Mouse (Mus musculus): ENCODE measurements around the gene Micall1. TPM values are rescaled to one million over a fixed set of nuclear protein-coding genes. Genes with fewer than 3 reads are reported as not detected.

The Micall1 gene
- total RNA-seq, 2 experiments from 2014 or later: 22.2 to 26.8 TPM

DNA sequence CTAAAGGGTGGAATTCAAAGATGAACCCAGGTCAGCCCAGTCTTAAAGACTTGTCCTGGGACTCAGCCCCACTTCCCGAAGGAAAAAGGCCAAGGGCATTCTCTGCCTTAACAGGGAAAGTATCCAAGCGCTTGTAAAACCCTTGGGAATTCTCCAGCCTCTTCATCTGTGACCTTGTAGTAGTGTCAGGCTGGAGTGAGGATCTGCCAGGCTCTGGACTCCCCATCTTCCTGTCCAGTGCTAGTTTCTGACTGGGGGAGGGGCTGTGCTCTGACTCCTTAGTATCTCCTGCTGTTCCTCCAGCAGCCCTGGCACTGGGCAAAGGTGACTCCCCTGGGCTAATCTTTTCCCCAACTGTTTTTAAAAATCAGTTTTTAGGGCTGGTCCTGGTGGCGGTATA is 12.1 kb upstream of the Micall1 start:
- DNase-seq (ENCODE audit: low spot score in 2 of 2): no peak

DNA sequence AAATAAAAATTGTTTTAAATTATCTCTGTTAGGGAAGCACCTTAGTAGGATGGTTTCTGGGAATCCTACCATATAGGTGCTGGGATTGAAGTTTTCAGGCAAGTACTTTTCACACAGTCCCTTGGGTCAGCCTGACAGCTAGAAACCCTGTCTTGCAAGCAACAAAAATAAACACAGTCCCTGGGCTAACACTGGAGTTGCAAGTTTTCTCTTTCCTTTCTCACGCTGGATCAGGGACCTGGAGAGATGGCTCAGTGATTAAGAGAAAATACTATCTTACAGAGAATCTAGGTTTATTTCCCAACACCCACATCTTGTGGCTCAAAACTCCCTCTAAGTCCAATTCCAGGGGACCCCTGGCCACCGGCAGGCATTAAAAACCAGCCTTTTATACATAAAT is 11.6 kb upstream of the Micall1 start:
- DNase-seq (ENCODE audit: low spot score in 2 of 2): no peak

DNA sequence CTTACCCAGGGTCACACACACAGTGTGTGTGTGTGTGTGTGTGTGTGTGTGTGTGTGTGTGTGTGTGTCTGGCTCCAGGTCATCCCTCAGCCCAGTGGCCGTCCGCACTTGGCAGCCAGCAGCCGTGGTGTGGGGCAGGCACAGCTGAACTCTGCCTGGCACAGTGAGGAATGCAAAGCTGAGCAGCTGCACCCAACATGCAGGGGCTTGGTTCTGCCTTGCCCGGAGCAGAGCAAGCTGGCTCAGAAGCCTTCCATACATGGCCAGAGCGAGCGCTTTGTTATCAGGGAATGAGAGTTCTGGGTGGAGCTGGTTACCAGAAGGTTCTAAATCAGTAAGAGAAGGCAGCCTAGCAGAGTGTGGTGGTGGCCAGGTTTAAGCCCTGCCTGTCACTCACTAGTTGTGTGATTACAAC is 11.1 kb upstream of the Micall1 start:
- peak; percentile 24 to 26 for DNase-seq (ENCODE audit: low spot score in 2 of 2)

DNA sequence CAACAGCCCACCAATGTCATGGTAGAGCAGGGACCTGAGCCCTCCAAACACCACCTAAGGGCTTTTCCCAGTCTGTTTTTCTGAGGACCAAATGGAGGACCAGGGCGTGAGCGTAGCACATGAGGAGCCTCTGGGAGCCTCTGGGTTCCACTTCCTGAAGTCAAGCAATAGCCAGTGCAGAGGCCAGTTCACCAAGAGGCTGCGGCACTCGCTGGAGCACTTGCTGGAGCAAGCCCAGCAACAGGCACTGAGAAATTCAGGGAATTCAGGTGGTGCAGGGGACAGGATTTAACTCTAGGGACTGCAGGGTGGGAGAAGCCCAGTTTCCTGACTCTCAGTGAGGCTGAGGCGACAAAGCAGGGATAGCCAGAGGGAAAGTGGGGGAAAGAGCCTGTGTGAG is 10.5 kb upstream of the Micall1 start:
- no peak for DNase-seq (ENCODE audit: low spot score in 2 of 2)

DNA sequence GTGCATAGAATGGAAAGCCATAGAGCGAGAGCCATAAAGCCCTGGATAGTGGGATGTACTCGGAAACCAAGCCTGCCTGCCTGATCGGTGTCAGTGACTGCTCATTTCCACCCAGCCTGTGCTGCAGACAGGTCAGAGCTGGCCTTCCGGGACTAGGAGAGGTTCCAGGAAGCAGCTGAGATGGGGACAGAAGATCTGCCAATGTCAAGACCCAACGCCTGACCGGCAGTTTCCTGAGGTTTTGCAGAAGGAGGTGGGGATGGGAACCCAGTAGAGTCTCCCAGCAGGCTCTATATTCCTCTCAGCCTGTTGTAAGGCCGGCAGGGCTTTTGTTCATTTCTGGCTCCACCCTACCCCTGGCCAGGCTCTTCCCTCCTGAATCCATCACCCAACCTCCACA is 9.8 kb upstream of the Micall1 start:
- no peak for DNase-seq (ENCODE audit: low spot score in 2 of 2)

DNA sequence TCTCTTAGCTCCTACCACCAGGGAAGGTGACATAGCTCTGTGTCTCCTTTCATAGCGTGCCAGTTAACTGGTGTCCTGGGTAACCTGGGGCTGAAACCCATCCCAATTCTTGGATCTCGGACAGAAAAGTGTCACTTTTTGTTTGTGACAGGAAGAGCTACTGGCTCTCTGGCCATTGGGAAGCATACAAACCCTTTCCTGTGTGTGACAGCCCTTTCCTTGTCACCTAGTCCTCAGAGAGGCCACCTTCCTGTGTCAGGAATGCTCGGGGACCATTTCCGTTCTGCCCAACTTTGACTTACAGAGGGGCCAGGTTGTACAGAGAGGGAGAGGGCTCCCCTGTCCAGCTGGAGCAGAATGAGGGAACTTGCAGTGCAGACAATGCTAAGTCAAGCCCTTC is 9.2 kb upstream of the Micall1 start:
- no peak for DNase-seq (ENCODE audit: low spot score in 2 of 2)

DNA sequence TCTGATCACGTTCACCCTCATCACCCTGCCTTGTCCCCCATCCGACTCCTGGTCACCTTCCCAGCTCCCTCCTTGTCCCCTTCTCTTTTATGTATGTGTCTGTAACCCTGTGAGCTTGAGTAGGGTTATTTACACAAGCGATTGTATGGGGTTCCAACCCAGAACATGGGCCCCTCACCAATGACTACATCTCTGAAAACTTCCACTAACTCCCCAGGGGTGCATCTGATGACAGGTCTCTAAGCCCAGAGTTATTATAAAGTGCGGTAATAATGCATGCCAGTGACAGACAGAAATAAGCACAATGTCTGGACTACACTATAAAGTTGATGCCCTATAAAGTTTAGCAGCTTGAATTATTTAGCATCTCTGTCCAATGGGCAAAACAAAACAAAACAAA is 8.3 kb upstream of the Micall1 start:
- no peak for DNase-seq (ENCODE audit: low spot score in 2 of 2)

DNA sequence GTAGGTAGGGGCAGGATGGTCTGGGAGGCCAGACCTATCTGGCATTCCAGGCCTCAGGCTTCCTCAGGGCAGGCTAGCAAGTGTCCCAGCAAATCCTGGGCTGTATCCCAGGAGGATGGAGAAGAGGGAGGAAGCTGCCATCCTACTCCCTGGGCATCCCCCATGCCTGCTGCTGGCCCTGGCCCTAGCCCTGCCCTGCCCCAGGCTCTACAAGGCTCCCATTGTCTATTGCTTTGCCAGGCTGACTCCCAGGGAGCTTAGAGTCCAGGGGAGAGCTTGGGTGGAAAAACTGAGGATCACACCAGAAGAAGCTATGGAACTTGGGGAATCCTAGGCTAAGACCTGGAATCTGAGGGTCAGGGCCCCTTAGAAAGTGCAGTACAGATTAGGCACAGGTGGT is 7.2 kb upstream of the Micall1 start:
- no peak for DNase-seq (ENCODE audit: low spot score in 2 of 2)

DNA sequence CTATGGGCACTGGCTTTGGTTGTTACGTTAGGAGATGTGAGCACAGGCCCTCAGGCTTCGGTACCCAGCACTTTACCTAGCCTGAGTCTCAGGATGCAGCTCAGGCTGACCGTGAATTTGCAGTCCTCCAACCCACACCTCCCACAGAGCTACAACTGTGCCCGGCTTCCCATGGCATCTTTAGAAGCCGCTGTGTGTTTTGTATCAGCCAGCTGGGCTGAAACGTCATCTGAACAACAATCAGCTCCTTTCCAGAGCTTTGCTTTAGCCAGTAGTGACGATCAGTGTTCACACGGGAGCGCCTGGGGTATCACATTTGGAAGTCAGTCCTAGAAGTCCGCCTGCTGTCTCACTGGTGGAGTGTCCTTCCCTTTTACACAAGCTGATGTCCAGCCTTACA is 5.4 kb upstream of the Micall1 start:
- no peak for DNase-seq (ENCODE audit: low spot score in 2 of 2)

DNA sequence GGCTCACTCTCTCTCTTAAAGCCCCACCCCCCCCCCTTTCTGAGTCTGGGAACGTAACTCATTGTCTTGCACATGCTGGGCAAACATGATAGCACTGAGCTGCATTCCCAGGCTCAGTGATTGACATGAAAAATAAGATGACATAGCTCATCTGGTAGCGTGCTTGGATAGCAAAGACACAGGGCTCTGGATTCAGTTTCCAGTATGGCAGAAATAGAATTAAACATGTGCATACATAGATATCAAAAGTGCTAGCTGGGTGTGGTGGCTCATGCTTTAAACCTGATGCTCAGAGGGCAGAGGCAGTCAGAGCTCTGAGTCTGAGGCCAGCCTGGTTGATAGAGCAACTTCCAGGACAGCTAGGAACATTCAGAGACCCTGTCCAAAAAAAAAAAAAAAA is 2.9 kb upstream of the Micall1 start:
- DNase-seq (ENCODE audit: low spot score in 2 of 2): no peak

DNA sequence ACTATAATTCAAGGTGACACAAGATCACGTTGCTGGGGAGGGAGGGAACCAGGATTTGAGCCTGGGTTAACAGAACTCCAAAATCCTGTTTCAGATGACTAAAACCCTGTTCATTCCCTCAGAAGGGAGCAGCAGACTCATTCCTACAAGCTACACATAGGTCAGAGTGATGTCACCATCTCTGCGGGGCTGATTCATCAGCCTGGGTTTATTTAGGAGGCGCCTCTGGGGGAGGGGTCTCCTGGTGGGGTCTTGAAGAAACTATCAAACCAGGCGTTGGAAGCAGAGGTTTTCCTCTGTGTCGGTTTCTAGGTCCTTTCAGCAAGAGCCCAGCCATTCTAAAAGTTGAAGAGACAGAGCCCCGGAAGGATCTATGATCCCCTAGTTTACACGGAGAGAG is 732 bp upstream of the Micall1 start:
- DNase-seq (ENCODE audit: low spot score in 2 of 2): no peak

DNA sequence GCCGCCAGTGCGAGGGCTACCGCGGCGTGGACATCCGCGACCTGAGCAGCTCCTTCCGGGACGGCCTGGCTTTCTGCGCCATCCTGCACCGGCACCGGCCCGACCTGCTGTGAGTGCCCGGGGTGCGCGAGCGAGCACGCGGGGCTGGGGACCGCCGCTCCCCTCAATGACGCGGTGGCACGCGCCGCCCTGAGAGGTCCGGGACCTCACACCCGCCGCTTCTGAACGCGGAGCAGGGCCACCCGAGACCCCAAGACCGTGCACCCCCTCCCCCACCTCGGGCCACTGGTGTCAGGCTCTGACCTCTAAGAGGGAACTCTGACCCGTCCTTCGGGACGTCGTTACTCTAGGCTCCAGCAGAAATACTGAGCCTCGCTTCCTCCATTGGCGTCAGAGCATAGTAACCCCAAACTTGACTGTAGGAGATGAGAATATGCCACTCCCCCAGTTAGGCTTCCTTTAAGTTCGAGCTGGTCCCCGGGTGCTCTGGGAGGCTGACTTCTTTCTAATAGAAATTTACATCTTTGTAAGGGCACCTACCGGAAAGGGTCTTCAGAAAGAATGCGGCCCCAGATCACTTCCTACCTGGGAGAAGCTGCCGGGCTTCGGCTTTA is 730 bp downstream of the Micall1 start:
- DNase-seq (ENCODE audit: low spot score in 2 of 2): peak in 1 of 2 experiments; percentile 31

DNA sequence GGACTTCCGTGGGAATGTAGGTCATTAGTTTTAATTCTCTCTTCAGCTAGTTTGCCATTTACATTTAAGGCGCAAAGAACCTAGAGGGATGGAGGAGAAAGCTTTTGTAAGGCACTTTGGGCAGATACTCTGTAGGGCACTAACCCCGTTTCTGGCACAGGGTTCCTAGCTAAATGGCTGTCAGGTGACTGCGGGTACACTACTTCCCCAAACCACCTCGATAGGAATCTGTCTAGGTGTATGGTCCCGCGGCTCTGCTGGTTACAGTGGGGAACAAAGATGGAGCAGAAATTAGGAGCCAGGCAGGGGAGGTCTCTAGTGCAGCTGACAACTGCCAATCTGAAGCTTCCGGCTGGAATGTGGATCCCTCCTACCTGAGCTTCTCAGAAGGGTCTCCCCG is 1.3 kb downstream of the Micall1 start:
- DNase-seq (ENCODE audit: low spot score in 2 of 2): no peak

DNA sequence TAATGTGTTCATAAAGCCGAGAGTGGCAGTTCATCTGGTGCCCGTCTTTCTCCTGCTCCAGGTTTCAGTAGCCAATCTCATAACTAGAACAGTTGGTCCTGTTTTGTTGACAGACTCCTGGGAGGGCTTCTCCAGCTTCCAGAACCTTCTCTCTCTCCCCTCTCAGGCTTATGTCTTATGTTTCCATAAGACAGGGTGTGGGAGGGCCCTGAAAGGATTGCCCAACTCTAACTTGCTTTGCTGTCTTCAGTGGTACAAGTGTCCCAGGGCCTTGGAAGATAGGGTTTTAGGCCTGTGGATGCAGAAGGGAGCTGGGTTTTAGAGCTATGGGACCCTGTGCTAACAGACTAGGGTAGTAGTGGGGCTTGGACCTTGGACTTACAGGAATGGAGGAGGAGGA is 1.8 kb downstream of the Micall1 start:
- DNase-seq (ENCODE audit: low spot score in 2 of 2): no peak

DNA sequence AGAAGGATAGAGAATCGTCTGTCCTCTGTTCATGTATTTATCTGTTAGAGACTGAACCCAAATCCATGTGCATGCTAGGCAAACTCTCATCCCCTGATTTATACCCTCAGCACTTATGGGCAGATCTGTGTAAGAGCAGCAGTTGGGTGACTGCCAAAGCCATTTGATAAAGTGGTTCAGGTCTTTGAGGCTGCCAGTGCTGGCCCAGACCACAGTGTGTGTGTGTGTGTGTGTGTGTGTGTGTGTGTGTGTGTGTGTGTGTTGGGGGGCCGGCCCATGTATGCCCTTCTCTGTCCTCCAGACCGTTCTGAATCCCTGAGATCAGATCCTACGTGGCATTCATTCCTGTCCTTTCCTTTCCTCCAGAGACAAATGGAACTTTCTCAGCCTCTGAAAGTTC is 3.1 kb downstream of the Micall1 start:
- no peak for DNase-seq (ENCODE audit: low spot score in 2 of 2)

DNA sequence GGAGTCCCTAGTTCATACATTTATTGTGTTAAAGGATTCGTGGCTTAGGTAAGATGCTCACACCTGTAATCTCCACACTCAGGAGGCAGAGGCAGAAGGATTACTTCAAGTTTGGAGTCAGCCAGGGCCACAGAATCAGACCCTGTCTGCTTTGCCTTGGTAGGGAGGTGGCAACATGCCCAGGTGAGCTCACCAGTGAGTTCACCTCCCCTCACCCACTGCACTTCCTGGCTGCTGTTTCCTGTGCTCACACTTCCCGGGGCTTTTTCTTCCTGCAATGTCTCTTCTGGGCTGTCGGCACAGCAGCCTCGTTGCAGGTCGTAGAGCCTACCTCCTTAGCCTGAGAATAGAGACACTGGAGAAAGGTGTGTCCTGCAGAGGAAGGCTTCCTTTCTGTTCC is 6.6 kb downstream of the Micall1 start:
- no peak for DNase-seq (ENCODE audit: low spot score in 2 of 2)

DNA sequence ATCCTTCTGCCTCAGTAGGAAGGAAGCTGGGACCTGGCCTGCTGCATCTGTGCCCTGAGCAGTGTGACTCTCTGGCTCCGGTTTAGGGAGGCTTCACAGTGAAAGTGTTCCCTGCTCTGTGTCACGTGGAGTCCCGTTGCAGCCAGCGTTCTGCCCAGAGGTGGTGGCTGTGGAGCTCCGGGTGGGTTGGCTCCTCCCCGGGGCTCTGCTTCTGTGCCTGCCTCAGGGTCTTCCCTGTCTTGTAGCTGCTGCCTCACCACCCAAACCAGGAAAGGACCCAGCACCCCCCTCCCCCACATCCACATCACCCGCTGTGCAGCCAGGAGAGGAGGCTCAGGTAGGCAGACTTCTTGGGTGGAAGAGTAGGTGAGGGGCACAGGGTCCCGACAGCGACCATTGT is 10.8 kb downstream of the Micall1 start:
- DNase-seq (ENCODE audit: low spot score in 2 of 2): no peak

DNA sequence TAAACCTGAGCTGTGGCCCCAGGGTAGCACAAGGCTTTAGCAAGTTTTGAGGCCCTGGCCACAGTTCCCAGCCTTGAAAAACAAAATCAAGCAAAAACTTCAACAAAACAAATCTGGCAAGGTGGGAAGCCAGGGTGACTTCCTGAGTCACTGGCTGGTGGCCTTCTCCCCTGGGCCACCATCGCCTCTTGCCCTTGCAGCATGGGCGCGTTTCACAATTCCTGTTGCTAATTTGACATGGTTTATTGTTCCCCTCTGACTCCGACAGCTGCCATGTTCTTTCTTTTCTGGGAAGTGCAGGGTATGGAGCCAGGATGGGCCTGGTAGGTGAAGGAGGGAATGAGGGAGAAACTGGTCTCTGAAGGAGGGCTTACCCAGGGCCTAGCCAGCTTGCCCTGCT is 13.4 kb downstream of the Micall1 start:
- DNase-seq (ENCODE audit: low spot score in 2 of 2): no peak

DNA sequence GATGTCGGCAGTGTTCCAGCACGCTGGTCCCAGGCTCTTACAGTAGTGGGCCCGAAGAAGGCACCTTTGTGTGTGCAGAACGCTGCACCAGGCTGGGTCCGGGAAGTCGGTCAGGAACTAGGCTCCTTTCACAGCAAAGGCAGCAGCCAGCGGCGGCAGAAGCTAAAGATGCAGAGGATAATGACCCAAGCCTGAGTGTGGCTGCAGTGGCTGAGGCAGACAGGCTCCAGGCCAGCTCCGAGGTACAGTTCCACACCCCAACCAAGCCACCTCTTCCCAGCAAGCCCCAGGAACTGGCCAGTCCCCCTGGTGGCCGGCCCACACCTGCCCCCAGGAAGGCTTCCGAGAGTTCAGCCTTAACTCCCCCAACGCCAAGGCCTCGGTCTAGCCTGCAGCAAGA is 13.8 kb downstream of the Micall1 start:
- no peak for DNase-seq (ENCODE audit: low spot score in 2 of 2)

DNA sequence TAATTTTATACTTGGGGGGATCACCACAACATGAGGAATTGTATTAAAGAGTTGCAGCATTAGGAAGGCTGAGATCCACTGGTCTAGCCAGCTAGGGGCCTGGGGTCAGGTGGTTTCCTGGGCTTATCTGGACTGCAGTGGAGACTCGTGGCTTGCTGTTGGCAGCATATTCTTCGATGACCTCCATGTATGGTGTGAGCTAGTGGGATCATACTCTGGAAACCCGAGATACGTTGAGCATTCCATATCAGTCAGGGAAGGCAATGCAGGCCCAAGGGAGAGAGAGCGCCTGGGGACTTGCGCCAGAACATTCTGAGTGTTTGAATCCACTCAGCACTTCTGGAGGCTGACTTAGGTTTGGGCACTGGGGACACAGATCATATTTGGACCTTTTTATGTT is 15.1 kb downstream of the Micall1 start:
- DNase-seq (ENCODE audit: low spot score in 2 of 2): no peak

DNA sequence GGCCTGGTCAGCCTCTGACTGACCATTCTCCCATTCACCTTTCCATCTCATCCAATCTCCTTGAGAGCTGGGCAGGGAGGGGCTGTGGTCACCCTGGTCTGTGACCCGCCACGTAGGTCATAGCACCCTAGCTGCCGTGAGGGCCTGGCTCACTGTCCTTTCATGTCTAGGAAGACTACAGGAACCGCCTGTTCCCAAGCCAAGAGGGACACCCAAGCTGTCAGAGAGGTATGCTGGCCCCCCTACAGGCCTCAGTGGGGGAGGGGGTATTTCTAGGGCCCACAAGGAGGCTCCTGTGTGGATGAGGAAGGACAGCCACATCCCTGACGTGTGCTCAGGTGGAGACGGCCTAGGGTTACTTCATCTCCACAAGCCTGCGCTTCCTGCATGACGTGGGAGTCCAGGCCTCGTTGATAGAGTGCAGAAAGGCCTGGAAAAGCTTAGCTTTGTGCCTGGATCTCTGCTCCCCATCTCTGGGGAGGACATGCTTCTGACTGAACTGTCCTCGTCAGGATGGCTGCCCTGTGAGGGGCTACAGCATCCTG is 15.7 kb downstream of the Micall1 start:
- DNase-seq (ENCODE audit: low spot score in 2 of 2): no peak

DNA sequence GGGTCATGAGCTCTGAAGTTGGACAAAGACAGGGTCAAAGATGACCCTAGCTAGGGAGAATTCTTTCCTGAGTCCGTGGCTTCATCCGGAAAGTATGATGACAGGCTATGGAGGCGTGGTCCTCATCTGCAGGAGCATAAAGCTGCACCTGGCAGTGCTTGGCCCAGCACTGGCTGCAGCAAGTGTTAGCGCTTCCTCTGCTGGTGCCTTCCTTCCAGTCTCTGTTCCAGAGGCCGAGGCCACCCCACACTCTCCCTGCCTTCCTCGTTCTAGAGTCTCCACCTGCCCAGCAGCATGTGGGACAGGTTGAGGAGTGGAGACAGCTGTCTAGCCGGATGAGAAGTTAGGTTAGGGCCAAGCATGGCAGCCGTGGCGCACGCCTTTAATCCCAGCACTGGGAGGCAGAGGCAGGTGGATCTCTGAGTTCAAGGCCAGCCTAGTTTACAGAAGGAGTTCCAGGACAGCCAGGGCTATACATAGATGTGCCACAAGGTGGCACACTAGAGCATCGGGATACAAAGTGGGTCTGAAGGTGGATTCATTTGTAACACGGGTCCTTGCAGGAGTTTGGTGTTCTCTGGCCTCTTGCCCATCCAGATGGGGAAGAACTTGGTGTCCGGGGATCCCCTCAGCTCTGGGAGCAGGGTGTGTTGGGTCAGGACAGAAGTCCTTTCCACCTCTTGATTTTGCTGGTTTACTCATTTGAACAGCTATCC is 17.7 kb downstream of the Micall1 start:
- peak; percentile 38 to 42 for DNase-seq (ENCODE audit: low spot score in 2 of 2)

DNA sequence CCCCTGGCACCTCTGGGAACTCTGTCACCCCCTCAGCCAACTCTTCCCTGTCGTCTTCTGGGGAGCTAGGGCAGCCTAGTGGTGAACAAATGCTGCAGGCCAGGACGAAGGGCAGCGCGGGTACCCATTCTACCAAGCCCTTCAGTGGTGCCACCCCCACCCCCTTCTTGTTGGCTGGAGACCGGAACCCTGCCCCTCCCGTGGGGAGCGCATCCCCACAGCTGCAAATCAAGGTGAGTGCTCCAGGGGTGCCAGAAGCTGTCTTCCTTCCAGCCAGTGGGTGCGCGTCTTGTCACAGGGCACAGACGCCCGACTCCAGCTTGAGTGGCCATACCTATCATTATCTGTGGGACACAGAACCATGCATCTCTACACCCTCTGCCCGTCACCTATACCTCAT is 18.4 kb downstream of the Micall1 start:
- DNase-seq (ENCODE audit: low spot score in 2 of 2): no peak
